Mouse (Mus musculus) adrenal gland (tissue): ENCODE results near the gene Pacsin1.

Experiments
- intact Hi-C: fragments of 180-260 bp; cut with DNase I; formaldehyde crosslinking; loops from one replicate; pipeline ENCODE4 v1.15.1; 2025

Pacsin1 gene

DNA sequence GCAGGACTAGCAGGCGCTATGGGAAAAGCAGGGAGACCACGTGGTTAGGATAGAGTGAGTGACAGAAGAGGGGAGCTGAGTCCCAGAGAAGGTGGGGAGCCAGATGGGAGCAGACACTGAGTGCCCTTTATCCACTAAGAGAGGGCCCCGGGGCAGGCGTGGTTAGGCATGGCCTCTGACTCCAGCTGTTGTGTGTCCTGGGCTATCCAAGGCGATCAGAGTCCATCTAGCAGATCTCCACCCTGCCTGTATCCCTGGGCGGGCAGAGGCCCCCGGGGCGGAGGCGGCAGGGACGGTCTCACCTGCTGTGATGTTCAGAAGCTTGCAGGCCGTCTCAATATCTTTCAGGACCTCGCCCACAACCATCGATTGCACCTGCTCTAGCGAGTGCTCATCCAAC is 64.4 kb downstream of the Pacsin1 start:
- intact Hi-C loops = no loop called here

DNA sequence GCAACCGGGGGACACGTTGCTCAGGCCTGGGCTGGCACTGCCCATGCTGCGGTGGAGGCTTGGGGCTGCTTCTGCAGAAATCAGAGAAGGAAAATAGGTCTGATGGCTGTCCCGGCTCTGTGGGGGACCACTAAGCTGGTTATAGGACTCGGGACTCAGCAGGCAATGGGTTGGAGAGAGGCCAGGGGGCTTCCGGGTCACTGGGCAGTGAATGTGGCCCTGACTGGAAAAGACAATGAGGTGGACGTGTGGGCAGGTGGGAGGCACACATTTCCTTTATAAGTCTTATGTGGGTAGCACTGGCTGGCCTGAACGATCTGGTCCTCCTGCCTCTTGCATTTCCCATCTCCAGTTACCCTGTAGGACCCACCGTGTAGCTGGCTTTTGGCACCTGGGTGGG is 65.0 kb downstream of the Pacsin1 start:
- intact Hi-C loops = no loop called here

DNA sequence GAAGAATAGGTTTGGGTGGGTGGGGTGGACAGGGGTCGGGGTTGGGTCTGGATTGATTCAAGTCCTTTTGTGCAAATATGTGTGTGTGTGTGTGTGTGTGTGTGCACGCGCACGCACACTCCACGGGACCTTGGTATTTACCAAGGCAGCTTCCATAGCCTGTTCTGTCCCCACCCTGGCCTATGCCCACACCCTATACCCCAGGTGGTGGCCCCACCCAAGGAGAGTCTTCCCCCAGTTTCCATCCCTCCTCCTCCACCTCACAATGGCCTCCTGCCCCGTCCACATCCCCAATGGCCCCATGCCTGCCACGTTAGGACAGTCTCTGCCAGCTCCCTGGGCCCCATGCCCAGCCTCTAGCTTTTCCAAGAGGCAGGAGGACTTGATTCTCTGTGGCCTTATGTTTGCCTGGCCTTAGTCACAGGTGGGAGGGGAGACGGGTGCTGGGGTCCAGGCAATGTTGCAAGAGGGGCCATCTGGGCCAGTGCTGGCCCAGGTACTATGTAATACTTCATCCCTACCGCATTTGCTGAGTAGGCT is 65.9 kb downstream of the Pacsin1 start:
- intact Hi-C loops = no loop called here

DNA sequence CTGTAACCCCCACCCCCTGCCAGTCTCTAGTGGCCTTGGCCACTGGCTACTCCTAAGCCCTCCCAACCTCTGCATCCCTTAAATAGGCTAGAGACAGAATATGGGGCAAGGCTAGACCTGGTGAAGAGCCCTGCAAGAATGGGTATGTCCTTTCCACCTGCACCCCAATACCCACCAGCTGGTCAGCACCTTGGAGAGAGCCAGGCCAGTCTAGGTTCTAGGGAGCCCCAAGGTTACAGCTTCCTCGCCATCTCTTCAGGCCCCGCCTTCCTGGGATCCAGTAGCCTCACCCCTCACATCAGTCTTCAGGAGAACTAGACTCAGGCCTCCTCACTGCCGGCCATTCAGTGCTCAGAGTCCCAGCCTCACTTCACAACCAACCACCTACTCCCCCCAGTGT is 69.0 kb downstream of the Pacsin1 start:
- intact Hi-C loops = no loop called here

DNA sequence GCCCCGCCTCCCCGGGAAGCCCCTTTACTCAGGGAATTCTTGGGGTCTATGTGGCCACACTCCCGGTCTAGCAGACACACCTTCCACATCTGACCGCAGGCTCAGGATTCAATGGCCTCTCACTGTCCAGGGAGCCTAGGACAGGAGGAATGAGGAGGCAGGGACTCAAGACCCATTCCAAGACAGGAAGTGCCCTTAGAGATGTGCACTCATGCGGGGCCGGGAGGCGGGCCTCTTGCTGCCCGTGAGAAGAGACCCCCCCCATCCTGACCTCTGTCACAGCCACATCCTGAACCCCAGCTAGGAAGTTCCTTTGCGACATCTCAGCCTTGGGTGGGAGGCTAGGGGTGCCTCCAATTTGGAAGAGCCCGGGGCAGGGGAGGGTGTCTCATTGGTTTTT is 69.7 kb downstream of the Pacsin1 start:
- intact Hi-C loops = no loop called here

DNA sequence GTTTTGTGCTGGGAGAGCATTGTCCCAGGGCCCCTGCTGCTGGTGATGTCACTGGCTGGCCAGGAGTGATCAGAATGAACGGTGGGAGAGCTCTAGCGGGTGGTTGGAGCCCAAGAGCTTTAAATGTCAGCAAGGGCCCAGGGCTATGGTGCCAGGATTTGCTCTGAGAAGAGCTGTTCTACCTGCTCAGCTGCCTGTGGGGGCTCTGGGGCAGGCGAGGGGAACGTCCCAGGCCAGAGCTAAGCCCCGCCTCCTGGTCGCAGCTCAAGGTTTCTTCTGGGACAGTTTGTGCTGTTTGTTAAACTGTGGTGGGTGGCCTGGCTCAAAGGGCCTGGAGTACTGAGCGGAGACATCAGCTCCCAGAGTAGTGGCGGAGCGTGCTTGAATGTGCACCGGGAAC is 70.1 kb downstream of the Pacsin1 start:
- intact Hi-C loops = no loop called here

DNA sequence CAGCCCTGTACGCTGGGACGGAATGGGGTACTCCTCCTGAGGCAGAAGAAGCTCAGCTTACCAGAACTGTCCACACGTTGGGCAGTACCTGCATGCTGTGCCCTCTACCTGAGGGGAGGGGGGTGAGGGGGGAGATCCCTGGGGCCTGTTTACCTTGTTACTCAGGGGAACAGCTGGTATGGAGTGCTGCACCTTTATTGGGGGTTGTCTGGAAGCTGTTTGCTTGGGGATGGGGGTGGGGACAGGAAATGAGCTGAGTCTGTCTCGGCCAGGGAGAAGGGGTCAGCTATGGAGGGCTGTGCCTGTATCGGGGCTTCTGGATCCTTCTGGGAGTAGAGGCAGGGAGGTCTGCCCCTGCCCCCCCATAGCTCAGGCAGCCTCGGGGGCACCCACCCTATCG is 71.2 kb downstream of the Pacsin1 start:
- intact Hi-C loops = no loop called here

DNA sequence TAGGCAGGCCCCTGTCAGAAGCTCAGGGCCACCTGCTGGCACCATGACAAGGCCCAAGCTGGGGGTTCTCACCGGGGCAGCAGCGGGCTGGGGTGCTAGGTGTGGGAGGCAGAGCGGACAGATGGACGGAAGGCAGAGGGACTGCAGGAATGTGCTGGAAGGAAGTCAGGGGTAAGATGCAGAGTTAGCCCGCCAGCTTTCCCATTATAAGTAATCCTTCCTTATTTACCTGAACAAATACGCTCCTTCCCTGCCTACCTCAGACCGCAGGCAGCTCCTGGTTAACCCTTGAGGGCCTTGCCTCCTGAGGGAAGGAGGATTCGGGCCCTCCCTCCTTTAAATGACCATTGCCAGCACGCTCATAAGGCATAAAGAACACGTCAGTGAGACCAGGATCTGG is 73.5 kb downstream of the Pacsin1 start, which contains the start of gene Spdef:
Gene Spdef, minus strand, starts transcription at position 186 of the 400 bp plus-strand sequence.
- intact Hi-C loops = no loop called here

DNA sequence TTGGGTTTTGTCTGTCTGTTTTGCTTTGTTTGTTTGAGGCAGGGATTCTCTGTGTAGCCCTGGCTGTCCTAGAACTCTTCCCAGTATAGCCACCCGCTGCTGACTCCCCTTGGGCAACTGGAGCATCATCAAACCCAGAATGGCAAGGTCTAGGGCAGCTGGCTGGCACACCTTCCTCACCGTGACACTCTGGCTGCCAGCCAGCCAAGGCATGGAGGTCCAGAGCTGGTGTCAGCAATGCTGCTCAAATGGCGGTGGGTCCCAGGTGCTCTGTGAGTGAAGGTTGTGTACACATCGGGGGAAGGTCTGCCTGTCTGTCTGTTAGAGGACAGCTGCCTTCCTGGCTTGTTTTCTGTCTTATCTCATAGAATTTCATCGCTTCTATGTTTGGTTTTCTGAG is 76.8 kb downstream of the Pacsin1 start:
- intact Hi-C loops = no loop called here

DNA sequence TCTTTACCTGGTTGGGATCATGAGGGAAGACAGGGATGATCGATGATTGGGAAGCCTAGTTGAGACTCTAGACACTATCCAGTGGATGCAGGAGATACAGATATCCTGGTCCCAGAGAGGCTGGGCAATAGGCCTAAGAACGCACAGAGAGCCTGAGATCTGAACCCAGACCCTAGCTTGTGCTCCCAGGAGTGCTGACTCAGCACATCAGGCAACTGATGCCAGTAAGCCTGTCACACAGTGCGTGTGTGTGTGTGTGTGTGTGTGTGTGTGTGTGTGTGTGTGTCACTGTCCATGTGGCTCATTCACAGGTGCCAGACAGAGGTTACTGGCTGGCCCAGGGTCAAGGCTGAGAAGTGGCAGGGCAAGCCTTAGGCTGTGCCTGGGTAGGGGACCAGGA is 77.4 kb downstream of the Pacsin1 start:
- intact Hi-C loops = no loop called here

DNA sequence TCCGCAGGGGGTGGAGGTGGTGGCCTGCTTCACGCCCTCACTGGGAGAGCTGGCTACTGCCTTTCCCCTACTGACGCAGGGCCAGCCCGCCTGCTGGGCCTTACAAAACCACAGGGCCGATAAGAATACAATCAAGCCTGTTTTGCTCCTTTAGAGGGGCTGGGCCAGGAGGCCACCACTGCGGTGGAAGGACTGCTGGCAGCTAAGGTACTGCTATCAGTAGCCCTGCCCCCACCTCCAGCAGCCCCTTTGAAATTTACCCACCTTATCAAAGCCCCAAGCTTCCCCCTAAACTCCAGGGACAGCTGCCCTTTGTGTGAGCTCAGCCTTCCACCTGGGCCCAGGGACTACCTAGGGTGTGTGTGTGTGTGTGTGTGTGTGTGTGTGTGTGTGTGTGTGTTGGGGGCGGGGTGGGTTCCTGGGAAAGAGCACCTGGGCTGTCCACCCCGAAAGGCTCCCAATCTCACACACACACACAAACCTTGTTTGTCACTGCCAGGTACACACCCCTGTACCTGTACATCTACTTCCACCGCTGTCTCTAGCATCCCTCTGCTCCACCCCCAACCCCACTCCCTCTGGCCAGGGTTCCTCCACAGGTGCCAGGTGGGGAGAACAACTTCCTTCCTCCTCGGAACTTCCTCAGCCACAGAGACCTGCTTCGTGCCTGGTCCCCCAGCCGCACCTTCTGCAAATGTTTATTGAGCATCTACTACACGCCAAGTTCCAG is 79.2 kb downstream of the Pacsin1 start:
- intact Hi-C loops = no loop called here

DNA sequence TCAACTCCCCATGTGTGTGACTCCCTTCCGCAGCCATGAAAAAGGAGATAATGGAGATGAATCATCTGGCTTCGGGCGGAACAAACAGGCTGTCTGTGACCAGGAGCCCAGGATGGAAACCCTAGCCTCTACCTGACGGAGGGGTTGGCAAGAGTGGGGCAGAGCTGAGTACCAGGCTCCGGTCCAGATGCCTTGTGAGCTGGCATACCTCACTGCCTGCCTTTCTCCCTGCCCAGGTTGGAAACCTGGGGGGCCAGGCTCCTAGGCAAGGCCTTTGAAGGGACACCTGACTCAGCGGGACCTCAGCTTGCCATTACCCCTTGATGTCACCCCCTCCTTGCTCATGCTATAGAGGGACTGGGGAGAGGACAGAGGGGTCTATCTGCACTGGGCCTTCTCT is 85.7 kb downstream of the Pacsin1 start:
- intact Hi-C loops = no loop called here

DNA sequence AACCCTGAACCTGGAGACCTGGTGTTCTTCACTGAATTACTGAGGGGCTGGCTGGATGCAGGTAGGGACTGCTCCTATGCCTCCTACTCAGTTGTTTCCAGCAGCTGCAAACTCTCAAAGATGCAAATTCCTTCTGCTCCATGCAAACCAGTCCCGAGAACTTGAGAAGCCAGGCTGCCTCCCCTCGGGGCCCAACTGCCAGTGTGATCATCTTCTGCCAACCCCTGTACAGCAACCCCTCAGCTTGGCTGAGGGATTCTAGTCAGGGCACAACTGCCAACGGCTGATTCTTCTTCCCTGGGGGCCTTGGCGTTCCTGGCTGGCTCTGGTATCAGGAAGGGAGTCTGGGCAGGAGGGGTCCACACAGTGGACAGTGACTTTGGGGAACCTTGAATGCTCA is 91.1 kb downstream of the Pacsin1 start:
- intact Hi-C loops = no loop called here

DNA sequence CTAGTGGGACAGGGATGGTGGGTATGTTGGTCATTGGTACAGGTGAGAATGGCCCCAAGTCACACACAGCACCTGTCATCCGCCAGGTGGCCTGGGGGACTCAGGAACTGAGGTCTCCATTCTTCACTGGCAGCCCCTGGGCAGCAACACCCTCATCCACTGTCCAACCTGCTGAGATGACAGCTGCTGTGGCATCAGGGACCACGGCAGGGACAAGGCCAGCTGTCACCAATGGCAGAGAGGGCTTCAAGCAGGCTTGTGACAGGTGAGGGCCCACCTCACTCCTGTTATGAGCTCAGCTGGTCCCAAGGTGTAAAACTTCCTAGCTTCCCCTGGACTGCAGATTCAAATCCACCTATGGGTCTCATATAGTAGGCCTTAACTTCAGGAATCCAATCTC is 92.8 kb downstream of the Pacsin1 start:
- intact Hi-C loops = no loop called here

DNA sequence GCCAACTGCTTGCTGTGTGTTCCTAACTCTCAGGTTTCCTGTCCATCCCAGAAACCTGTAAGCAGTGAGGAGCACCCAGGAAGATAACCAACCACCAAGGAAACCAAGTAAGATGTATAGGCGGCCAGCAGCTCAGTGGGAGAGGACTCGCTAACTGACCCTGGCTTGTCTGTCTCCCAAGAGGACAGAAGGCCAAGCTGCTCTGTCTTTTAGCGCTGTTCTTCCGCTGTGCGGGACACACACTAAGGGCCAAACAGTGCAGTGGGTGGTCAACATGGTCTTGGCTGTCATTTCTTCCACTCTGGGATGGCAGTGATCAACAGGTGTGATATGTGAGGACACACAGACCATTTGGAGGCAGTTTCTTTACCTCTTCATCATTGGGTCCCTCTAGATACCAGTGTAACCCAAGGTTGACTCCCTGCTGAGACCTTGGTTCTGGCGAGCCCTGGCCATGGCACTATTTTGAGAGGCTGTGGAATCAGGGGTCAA is 95.2 kb downstream of the Pacsin1 start:
- intact Hi-C loops = no loop called here

DNA sequence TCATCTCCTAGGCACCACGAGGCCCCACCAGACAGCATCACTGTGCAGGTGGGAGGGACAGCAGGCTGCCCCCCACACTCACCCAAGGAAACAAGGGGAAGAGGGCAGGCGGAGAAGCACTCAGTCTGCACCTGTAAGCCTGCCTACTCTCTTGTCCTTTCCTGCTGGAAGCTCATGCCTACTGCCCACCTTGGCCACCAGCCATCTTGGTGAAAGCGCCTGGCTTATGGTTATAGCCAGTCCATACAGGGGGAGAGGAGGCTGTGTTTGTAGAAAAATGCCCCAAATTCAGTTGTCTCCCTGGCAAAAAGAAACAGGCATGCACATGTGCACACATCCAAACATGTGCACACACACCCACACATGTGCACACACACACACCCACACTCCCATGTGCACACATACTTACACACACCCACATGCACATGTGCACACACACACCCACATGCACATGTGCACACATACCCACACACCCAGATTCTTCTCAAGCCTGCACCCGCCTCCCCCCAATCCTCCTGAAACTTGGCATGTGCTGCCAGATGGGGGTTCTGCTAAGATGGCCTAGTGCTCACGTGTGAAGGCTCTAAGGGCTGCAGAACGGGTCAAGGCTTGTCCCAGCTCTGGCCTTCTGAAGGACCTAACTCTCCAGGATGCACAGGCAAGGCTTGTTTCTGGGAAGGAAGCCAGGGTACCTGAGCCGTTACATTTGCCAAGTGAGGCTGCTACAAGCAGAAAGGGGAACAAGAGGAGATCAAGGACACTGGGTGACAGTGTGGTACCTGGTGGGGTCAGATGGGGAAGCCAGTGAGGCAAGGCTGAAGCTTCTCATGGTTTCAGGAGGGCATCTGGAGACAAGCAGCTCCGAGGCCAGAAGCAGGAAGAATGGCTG is 96.2 kb downstream of the Pacsin1 start:
- intact Hi-C loops = no loop called here

DNA sequence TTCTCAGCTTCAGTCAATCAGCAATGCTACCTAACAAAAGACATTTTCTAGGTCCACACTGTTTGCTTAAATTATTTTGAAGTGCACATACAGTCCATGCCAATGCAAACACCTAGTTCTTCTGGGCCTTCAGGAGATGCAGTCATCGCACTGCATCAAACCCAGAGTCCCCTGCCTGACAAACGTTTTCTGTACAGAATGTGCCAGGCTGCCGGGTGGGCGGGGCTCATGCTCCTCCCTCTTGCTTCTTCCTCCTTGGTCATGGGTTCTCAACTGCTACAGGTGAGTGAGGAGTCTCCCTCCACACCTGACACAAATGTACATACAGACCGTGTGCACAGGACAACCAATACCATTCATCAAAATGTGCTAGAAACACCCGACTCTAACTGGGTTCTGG is 104.9 kb downstream of the Pacsin1 start:
- intact Hi-C loops = loop anchor here (5.0 to 10.0 kb wide), 3 partner anchors 53 to 195 kb away; partner anchors contain the start of gene AI413582
